Mouse (Mus musculus) gastrocnemius, adult 2 months (tissue): Measurements from ENCODE around the gene Atxn10. TPM values are rescaled to one million over a fixed set of nuclear protein-coding genes. Genes with fewer than 3 reads are reported as not detected.
A peak's percentile ranks its signal among the peaks of the same experiment; 100 is the strongest.

Experiments used
- DNase-seq: peaks from one replicate; pipeline ENCODE4 v3.0.0; 2022
- H3K27ac ChIP-seq: fragments of 200-600 bp; 2 replicates; pipeline ENCODE4 v1.8.1; 2022; ENCODE audit warnings: mild to moderate bottlenecking
- H3K4me3 ChIP-seq: fragments of 200-600 bp; 2 replicates; pipeline ENCODE4 v1.8.1; 2022; ENCODE audit warnings: mild to moderate bottlenecking, moderate library complexity
- CTCF ChIP-seq: fragments of 200-600 bp; IDR thresholded peaks from 2 replicates; pipeline ENCODE4 v1.8.1; 2022; ENCODE audit warnings: antibody characterized with exemption, mild to moderate bottlenecking, moderate library complexity
- intact Hi-C: fragments of 180-260 bp; cut with DNase I; formaldehyde crosslinking; loops from one replicate; pipeline ENCODE4 v1.15.1; 2025
- long read RNA-seq, 2 experiments: library from polyadenylated mRNA; stranded (forward); transcript quantifications; one replicate each; pipeline ENCODE4 v2.0.0; 2021
- total RNA-seq, 2 experiments: library from RNA; stranded (reverse); gene quantifications; 2 replicates each; pipeline ENCODE4 v1.2.3; 2021

Gene Atxn10
- 10 to 100 TPM; 26.6 to 38.8 TPM for total RNA-seq
- long read RNA-seq, experiment 1, transcript Atxn10-201 (12 exons, 1,937 nt), result major isoform, 49 of 53 reads
- long read RNA-seq, experiment 1, partial matches to known transcripts, result 4 of 53 reads
- long read RNA-seq, experiment 1, other reads (novel, unspliced or antisense), result 0 of 53 reads
- long read RNA-seq, experiment 2, transcript Atxn10-201 (12 exons, 1,937 nt), result major isoform, 51 of 58 reads
- long read RNA-seq, experiment 2, partial matches to known transcripts, result 5 of 58 reads
- long read RNA-seq, experiment 2, other reads (novel, unspliced or antisense), result 2 of 58 reads

DNA sequence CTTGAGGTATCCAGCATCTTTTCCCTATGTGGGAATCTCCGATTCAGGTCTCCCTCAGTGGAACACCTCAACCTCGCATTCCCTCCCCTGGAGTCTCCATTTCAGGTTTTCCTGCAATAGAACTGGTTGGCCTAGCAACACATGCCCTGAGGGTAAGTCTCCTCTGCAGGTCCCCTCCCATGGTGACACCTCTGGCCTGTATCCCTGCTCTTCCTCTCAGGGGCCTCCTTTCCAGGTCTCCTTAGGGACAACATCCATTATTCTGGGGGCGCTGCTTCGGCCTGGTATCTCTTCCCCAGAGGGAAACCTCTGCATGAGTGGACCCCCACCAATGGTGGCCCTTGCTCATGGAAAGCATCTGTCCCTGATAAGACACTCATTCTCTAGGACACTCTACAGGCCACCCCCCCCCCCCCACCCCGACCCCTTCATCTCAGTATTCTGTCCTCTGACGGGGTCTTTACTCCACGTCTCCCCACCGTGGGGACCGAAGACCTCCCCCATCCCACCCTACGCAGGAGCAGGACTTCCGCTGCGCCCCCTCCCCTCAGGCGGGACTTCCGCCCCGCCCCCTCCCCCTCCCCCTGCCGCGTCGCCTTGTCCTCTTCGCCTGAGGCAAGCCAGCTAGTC, at the start of gene Atxn10:
Gene Atxn10, plus strand, starts transcription at position 575 of the 630 bp plus-strand sequence.
- no peak for TF ChIP-seq CTCF
- intact Hi-C loops, result no loop called here
- H3K27ac ChIP-seq, result peak within 1 kb of the TSS; percentile 90
- no peak for DNase-seq
- H3K4me3 ChIP-seq, result peak within 1 kb of the TSS; percentile 91

DNA sequence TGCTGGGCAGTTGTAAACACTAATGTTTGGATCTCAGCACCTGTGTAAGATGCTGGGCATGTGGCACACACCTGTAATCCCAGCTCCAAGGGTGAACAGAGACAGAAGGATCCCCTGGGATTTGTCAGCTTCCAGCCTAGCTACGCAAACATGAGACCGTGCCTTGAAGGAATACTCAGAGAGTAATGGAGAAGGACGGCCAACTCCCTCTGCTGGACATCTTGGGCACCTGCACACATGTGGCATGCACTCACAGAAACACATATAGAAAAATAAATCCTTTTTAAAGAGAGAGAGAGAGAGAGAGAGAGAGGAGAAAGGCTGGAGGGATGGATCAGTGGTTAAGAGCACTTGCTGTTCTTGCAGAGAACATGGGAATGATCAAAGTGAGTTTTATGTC, 41.4 kb upstream of the Atxn10 start:
- H3K4me3 ChIP-seq, result no peak overlapping the region
- peak; percentile 19; the same call in 1 of the 2 replicates for TF ChIP-seq CTCF
- H3K27ac ChIP-seq, result no peak overlapping the region
- DNase-seq, result no peak
- intact Hi-C loops, result no loop called here

DNA sequence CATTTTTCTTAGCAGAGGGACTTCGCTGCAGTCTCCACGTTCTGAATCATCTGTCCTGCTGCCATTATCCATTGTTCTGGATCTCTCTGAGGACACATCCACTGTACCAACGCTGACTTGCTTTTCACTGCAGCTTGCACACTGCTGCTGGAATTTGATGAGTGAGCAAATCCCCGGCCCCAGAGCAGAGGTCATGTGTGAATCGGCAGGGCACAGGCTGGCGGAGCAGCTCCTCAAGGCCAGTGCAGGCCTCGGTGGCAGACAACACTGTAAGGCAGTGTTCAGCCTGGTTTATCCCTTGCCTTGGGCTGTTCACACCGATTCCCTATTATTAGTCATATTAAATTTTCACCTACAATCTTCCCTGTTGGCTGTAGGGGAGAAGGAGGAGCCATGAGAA, 40.5 kb upstream of the Atxn10 start:
- no peak for TF ChIP-seq CTCF
- DNase-seq, result no peak

DNA sequence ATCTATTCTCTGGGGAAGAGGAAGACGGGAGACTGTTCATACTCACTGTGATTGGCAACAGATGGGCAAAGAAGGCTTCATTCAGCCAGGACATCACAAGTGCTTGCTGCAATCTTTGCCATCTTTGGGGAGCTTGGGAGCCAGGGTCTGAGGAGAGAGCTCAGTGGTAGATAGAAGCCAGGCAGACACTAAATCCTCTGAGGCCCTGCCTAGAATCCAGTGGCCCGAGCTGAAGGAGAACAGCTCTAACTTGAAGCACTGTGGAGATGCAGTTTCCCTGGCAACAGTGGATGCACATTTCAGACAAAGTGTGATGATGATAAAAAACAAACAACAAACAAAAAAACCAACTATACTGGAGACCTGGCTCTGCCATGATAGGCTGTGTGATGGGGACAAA, 40.1 kb upstream of the Atxn10 start:
- no peak for DNase-seq

More for the DNA sequence above, 40.5 kb upstream of the Atxn10 start:
- no peak overlapping the region for H3K4me3 ChIP-seq
- H3K27ac ChIP-seq, result no peak overlapping the region
- intact Hi-C loops, result no loop called here

DNA sequence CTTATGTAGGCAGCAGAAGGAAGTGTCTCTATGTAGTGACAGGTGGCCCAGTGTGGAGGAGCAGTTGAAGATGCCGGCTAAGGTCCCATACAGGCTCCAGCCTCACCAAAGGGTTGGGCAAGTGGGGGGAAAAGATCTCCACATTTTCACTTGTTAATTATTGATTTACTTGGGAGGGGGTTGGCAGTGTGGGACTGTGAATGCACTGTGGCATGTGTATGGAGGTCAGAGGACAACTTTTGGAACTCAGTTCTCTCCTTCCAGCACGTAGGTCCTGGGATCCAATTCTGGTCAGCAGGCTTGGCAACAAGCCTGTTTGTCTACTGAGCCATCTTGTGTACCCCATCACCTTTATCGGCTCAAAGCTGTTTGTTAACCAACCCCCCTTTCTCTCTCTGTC, 39.5 kb upstream of the Atxn10 start:
- Histone ChIP-seq H3K27ac (no peak overlapping the region), H3K4me3 (no peak overlapping the region)
- no peak for DNase-seq
- TF ChIP-seq CTCF, result no peak
- intact Hi-C loops, result no loop called here

More for the DNA sequence above, 40.1 kb upstream of the Atxn10 start:
- no peak for TF ChIP-seq CTCF
- Histone ChIP-seq H3K27ac (no peak overlapping the region), H3K4me3 (no peak overlapping the region)
- intact Hi-C loops, result no loop called here

DNA sequence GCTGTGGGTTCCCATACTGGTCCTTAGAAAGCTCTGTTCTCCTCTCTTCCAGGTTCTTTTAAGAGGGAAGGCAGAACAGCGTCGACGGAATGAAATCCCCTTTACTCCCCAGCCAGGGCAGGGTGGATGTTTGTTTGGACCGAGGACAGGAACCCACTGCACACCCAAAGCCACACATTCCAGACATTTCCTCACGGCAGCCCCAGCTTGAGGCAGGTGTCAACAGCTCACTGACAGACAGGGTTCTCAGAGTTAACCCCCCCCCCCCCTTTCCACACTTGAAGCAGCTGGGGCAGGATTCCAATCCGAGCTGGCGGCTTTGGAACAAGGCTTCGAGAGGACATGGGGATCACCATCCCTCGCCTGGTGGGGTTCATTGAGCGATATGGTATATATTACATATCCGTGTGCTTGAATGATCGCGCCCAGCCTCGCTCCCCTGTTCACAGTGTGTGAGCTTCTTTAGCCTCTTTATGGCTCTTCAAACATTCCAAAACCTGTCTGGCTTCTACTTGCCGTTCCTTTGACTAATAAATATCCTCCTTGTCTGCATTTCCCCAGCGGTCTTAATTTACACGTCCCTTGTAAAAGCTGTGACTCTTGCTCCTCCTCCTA, 37.8 kb upstream of the Atxn10 start:
- no peak for TF ChIP-seq CTCF
- H3K27ac ChIP-seq, result no peak overlapping the region
- DNase-seq, result no peak
- intact Hi-C loops, result no loop called here
- H3K4me3 ChIP-seq, result peak overlapping the region; percentile 26

DNA sequence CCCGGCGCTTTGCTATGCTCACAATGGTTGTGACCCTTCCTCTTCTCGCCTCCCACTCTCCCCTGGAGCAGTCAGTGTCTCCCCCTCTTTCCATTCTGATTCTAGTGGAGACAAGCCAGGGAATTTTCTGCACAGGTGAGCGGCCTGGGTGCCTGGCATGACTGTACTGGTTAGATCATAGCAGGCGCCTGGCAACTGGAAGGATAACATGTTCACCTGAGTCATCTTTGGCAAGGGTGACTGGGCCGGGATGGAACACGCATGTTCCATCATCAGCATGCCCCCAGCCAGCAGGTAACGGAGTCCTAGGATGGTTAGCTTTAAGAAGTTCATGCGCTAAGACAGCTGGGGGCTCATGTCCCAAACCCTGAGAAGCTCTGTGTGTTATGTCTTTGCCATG, 37.1 kb upstream of the Atxn10 start:
- DNase-seq, result no peak
- H3K27ac ChIP-seq, result no peak overlapping the region
- H3K4me3 ChIP-seq, result no peak overlapping the region
- intact Hi-C loops, result no loop called here
- no peak for TF ChIP-seq CTCF

DNA sequence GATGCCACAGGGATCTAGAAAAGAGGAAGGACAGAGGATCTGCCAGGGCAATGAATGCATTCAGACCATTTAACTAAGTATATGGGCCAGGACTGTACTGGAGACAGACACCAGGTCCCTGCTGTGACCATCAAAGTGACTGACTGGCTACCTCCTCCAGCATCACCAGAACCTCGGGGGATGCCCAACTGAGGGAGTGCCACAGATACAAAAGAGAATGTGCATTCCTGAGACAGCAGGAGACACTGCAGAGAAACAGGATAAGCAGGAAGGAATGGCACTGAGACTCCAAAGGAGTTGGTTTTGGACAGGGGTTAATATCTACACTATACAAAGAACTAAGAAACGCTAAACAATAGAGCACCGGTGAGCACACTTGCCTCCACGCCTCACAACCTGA, 32.8 kb upstream of the Atxn10 start:
- DNase-seq, result no peak
- Histone ChIP-seq H3K4me3 (no peak overlapping the region), H3K27ac (no peak overlapping the region)
- intact Hi-C loops, result no loop called here
- no peak for TF ChIP-seq CTCF

DNA sequence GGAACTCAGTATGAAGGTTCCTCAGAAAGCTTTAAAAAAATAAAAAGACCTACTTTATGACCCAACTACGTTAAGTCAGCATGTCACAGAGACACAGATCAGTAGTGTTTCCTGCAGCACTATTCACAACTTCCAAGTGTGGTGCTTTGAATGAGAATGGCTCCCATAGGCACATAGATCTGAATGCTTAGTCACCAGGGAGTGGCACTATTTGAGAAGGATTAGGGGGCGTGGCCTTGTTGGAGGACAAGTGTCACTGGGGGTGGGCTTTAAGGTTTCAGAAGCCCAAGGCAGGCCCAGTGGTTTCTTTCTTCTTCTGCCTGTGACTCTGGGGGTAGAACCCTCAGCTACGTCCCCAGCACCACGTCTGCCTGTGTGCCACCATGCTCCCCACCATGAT, 32.1 kb upstream of the Atxn10 start:
- intact Hi-C loops, result no loop called here
- DNase-seq, result no peak
- Histone ChIP-seq H3K4me3 (no peak overlapping the region), H3K27ac (no peak overlapping the region)
- TF ChIP-seq CTCF, result no peak

DNA sequence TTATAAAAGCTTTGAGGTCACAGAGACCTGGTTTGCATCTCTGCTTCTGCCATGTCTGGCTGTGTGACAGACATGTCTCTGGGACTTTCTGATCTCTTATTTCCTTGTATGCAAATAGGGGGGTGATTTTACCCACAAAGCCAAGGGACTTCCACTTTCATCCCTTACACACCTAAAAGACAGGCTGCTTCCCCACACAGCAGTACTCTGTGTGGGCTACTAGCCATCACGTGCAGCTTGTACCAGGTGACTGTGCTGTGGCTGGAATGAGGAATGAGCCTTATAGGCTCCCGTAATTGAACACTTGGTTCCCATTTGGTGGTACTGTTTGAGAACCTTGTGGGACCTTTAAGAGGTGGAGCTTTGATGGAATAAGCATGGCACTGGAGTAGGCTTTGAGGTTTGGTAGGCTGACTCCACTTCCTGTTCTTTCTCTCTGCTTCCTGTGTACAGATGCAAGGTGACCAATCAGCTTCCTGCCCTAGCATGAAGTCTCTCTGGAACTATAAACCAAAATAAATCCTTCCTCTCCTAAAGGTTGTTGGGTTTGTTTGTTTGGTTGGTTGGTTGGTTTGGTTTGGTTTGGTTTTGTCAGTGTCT, 28.9 kb upstream of the Atxn10 start:
- intact Hi-C loops, result no loop called here
- TF ChIP-seq CTCF, result no peak
- Histone ChIP-seq H3K4me3 (no peak overlapping the region), H3K27ac (no peak overlapping the region)
- DNase-seq, result no peak

DNA sequence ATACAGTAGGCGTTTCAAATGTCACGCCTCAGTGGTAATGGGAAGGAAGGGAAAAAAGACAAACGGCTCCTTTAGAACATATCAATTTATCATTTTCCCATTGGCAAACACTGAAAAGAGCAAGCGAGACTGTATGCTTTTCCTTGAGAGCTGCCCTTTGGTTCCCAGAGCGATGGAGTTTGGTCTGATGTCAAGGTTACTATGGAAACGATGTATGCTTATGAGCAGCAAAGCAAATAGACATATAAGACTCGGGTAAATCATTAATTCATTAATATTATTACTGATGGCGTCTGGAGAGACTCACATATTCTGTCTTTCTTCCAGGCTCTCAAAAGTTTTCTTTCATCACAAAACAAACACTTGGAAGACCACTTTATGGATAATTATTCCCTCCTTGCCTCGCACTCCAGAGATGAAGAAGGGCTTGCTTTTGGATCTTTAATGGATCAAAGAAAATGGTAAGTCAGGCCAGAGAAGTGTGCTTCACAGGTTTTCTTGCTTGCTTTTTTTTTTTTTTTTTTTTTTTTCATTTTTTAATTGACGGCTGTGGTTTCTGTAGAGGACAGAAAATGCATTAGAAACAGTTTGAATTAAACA, 24.9 kb upstream of the Atxn10 start:
- no peak overlapping the region for H3K27ac ChIP-seq
- no peak for DNase-seq
- intact Hi-C loops, result no loop called here
- TF ChIP-seq CTCF, result no peak
- no peak overlapping the region for H3K4me3 ChIP-seq

DNA sequence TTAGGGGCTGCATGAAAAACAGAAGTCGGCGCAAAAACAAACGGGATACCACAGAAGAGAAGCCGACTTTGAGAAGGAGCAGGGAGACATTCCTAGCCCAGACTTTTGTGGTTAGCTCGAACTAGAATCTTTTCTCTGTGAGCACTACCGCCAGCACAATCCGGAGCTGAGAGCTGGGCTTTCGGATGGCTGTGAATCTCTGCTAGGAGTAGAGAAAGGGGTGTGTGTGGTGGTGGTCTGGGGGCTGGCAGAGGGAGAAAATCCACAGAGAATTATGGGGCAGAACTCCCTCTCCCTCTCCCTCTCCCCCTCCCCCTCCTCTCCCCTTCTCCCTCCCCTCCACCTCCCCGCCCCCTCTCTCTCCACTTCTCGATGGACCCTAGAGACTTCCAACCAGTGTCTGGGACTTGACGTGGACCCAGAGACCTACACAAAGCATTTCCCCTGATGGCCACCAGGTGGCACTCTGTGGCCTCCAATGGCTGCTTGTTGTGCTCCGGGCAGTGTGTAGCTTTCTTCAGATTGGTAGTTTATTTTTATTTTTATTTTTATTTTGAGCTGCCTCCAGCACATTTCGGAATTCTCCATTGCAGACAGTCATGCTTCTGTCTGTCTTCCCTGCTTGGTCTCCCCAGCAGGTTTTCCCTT, 20.5 kb upstream of the Atxn10 start:
- intact Hi-C loops, result loop anchor here (1.0 to 5.0 kb wide), 3 partner anchors 48 to 268 kb away; no protein-coding TSS in a partner anchor

More for the DNA sequence above, 20.5 kb upstream of the Atxn10 start:
- Histone ChIP-seq H3K27ac (no peak overlapping the region), H3K4me3 (no peak overlapping the region)
- peak; percentile 81 for TF ChIP-seq CTCF
- DNase-seq, result peak; percentile 77
